Mouse (Mus musculus) bone marrow, adult 2 months (tissue): ENCODE results near the gene Tgfbr3.

Experiments
- CTCF ChIP-seq: fragments of 200-500 bp; IDR thresholded peaks from 2 replicates; pipeline ENCODE4 v1.5.1; 2011; ENCODE audit warnings: low read length, control low read depth; ENCODE audit not compliant: control insufficient read depth, insufficient read depth
- POLR2A ChIP-seq: fragments of 200-500 bp; IDR thresholded peaks from 2 replicates; pipeline ENCODE4 v1.6.1; 2011; ENCODE audit warnings: low read depth, mild to moderate bottlenecking, control low read depth, low read length, borderline replicate concordance; ENCODE audit not compliant: control insufficient read depth

GRCm38 (mm10) chr5:107236039-107236438 is 53.4 kb downstream of the Tgfbr3 start:
- TF ChIP-seq CTCF (no peak), POLR2A (no peak)
